Mouse (Mus musculus) spleen, postnatal 10 days (tissue): Measurements from ENCODE around the gene Med25.
"Not testable (repeated sequence)": the region's sequence is repeated elsewhere in the genome, so short reads cannot be mapped to it uniquely, and the experiment has no call there.

Source experiments
- DNase-seq, 2 experiments: peaks; one replicate each; pipeline ENCODE4 v3.0.0; 2021 to 2022; ENCODE audit warnings: low spot score in 2 of 2

The Med25 gene

DNA sequence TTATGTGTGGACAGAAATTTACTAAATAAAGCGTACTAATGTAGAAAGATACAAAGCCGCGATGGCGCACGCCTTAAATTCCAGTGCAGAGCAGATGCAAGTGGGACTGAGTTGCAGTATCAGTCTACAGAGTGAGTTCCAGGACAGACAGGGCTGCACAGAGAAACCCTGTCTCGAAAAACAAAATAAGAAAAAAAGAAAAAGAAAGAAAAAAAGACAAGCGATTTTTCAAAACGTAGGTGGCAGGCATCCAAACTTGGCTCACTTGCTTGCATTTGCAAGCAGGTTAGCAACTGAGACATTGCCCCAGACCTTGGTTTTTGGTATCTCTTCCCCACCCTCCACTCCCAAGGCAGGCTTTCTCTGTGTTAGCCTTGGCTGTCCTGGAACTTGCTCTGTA is 685 bp upstream of the Med25 start:
- DNase-seq = no peak

- peak in 1 of 2 experiments; percentile 25 for DNase-seq
Observed at GRCm38 (mm10) chr7:44891611-44892010, 901 bp downstream of the Med25 start.

DNA sequence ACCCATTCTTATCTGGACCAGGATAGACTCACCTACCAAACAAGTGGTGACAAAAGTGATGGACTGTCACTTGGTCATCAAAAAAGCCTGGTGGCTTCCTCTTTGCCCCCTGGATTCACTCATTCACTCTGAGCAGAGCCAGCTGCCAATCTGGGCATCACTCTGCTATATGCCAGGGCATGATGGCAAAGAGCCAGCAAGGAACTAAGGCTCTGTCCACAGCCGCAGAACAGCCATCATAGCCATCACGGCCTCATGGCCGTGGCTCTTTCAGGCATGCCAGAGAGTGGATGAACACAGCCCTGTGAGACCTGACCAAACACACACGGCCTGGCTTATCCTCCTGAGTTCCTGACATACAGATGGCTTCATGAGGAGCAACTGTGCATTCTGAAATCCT is 1.8 kb downstream of the Med25 start:
- no peak for DNase-seq

DNA sequence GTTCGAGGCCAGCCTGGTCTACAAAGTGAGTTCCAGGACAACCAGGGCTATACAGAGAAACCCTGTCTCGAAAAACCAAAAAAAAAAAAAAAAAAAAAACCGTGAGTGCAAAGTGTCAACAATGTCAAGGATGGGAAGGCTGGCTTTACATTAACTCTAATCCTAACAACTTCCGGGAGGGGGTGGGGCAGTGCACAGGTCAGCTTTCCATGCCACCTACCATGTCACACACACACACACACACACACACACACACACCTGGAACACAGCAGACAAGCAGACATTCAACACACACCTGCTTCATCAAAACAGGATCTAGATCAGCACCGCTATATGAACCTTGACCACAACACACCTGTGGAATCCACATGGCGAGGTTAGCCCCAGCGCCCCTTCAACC is 2.3 kb downstream of the Med25 start:
- no peak for DNase-seq

DNA sequence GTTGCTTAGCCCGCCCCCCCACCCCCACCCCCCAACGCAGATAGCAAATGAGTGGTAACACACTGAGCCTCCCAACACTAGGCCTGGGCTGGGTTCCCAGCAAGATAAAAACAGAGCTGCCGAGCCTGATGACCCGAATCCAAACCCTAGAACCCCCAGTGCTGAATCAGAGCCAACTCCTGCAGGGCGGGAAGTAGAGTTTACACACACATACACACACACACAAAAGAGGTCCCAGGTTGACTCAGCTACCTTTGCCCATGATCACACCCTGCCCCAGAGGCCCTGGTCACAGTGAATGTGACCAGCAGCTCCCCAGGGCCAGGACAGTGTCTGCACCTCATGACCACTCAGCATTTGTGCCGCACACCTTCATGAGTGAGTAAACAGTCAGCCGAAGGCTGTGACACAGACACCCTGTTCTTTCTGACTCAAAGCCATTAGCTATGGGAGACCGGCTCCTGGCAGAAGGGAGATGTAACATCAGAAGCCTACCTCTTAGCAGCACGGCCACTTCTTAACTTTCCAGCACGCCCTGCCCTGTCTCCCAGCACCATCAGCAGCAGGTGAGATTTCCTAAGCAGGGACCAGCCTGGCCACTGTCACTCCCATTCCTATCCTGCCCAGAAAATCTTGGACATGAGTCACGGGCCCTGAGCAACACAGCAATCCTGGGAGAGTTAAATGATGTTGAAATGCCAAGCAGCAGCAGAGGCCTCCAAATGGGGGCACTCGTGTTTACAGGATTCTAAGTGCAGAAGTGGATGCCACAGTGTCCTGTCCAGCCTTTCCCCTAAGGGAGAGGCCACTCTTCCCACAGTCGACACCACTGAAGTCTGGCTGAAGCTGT is 4.0 kb downstream of the Med25 start:
- DNase-seq = no peak

DNA sequence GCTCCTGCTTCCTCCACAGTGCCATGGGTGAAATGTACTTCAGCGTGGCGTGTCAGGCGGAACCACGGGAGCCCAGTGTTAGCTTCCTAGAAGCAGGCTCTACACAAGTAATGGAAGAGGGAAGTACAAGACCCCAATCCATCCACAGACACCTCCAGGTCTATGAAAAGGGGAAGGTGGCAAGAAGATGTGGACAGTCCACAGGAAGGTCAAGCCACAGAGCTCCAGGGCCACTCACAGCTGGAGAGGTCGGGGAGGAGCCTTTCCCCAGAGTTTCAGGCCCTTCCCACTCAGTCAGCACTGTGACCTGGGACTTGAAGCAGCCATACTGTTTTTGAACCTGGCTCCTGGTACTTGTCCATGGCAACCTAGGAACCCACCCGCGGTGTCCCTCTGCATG is 5.5 kb downstream of the Med25 start:
- no peak for DNase-seq

DNA sequence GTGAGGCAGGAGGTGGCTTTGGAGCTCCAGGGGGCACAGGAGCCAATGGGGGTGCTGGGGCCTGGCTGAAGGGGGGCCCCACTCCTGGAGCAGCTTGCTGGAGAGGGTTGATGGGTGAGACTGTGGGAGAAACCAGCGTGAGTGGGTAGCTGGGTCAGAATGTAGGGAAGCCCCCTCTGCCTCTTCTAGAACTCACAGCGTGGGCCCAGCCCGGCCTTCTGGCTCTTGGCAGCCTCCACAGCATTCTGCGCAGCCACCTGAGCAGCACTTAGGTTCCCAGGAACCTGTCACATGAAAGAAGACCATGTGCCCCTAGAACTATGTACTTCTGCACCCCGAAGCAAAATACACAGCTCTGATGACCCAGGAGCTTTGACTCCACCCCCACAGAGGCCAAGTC is 7.9 kb downstream of the Med25 start:
- DNase-seq = no peak

- DNase-seq = no peak
Observed at GRCm38 (mm10) chr7:44883036-44883435, 9.5 kb downstream of the Med25 start.

GRCm38 (mm10) chr7:44877833-44878232 is 14.7 kb downstream of the Med25 start:
- no peak for DNase-seq

GRCm38 (mm10) chr7:44871774-44872173 is 20.7 kb downstream of the Med25 start:
- DNase-seq = not testable (repeated sequence)

- DNase-seq = no peak
Observed at GRCm38 (mm10) chr7:44871181-44871580, 21.3 kb downstream of the Med25 start.

DNA sequence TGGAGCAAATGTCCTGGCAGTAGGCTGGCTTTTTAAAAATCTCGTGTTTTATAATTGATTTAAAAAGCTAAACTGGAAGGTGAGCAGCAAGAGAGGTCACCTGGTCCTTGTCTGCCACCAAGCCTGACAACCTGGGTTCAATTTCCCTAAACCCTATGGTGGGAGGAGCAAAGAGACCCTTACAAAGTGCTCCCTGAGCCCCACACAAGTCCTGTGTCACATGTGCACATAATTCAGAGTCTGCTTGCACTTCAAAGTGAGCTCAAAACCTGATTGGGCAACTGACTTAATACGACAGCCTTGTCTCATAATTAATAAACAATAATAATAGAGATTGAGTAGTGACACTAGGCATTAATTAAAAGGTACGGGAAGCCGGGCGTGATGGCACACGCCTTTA is 21.9 kb downstream of the Med25 start:
- DNase-seq = no peak

- DNase-seq = peak; percentile 61 to 81
Observed at GRCm38 (mm10) chr7:44869697-44870528, 22.6 kb downstream of the Med25 start, which contains the start of gene Ptov1. Gene Ptov1 (minus strand): TSS chr7:44869788.

GRCm38 (mm10) chr7:44868919-44869696 is 23.4 kb downstream of the Med25 start:
- DNase-seq = peak; percentile 46 to 60

DNA sequence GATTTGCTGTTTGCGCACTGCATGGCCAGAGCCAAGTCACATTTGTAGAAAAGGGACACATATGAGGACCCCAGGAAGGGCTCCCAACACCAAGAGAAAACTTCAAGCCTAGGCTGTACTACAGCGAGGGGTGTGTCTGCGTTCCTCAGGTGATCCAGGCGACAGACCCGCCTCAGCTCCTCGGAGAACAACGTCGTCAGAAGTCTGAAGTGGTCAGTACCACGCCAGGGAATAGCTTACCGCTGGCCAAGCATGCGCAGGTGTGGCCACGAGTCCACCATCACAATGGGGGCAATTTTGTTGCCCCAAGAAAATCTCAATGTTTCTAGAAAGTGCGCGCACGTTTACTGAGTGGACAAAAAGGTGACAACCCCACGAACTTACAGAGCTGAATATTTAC is 24.0 kb downstream of the Med25 start:
- no peak for DNase-seq

- no peak for DNase-seq
Observed at GRCm38 (mm10) chr7:44867802-44868201, 24.7 kb downstream of the Med25 start.

- no peak for DNase-seq
Observed at GRCm38 (mm10) chr7:44867010-44867702, 25.4 kb downstream of the Med25 start.

- DNase-seq = peak in 1 of 2 experiments; percentile 66
Observed at GRCm38 (mm10) chr7:44866276-44867009, 26.1 kb downstream of the Med25 start.

GRCm38 (mm10) chr7:44864595-44865542 is 27.6 kb downstream of the Med25 start:
- peak in 1 of 2 experiments; percentile 46 for DNase-seq
